Mouse (Mus musculus): ENCODE measurements around the gene Hspa14. TPM values are rescaled to one million over a fixed set of nuclear protein-coding genes. Genes with fewer than 3 reads are reported as not detected.
A peak's percentile ranks its signal among the peaks of the same experiment; 100 is the strongest.

Hspa14 gene
- polyA plus RNA-seq, 1 experiment from 2014 or later, result 123 TPM

- H3K4me3 ChIP-seq, result peak overlapping the region; percentile 92
- peak overlapping the region; percentile 96 for H3K27ac ChIP-seq
- no peak for DNase-seq (ENCODE audit: low spot score)
- no peaks in the 10 kb centered on the region for H3K27me3 ChIP-seq (ENCODE audit: insufficient read depth, poor library complexity, severe bottlenecking)
- peaks cover 9% of the 10 kb centered on the region; the same call in 1 of the 2 replicates for H3K4me1 ChIP-seq
- WGBS, result 67% methylated on average over 3 of the region's 3 CpGs
- no peaks in the 10 kb centered on the region for H3K9me3 ChIP-seq
- H3K36me3 ChIP-seq, result peaks cover 3% of the 10 kb centered on the region; the same call in 1 of the 2 replicates
Observed at GRCm38 (mm10) chr2:3475746-3476251, 36.8 kb downstream of the Hspa14 start.

- H3K9me3 ChIP-seq, result no peaks in the 10 kb centered on the region
- no peaks in the 10 kb centered on the region for H3K27me3 ChIP-seq (ENCODE audit: insufficient read depth, poor library complexity, severe bottlenecking)
- peak within 1 kb of the TSS; percentile 96 for H3K27ac ChIP-seq
- DNase-seq (ENCODE audit: low spot score), result peak; percentile 98
- H3K36me3 ChIP-seq, result peaks cover 10% of the 10 kb centered on the region; the same call in 1 of the 2 replicates
- 0% methylated on average over 42 of the region's 42 CpGs for WGBS
- peaks cover 9% of the 10 kb centered on the region; the same call in 1 of the 2 replicates for H3K4me1 ChIP-seq
- peak within 1 kb of the TSS; percentile 92 for H3K4me3 ChIP-seq
Observed at GRCm38 (mm10) chr2:3474861-3475283, 37.7 kb downstream of the Hspa14 start, which contains the start of gene Suv39h2. Suv39h2 (minus strand) TSS chr2:3475031.

- Histone ChIP-seq H3K4me1 (peaks cover 9% of the 10 kb centered on the region; the same call in 1 of the 2 replicates), H3K4me3 (peak overlapping the region; percentile 92), H3K9me3 (no peaks in the 10 kb centered on the region), H3K27me3 (ENCODE audit: insufficient read depth, poor library complexity, severe bottlenecking) (no peaks in the 10 kb centered on the region), H3K36me3 (peaks cover 11% of the 10 kb centered on the region; the same call in 1 of the 2 replicates), H3K27ac (peak overlapping the region; percentile 96)
- DNase-seq (ENCODE audit: low spot score), result peak; percentile 86
- WGBS, result under 1% methylated on average over 46 of the region's 46 CpGs
Observed at GRCm38 (mm10) chr2:3474361-3474805, 38.2 kb downstream of the Hspa14 start.

GRCm38 (mm10) chr2:3473891-3474290 lies 38.7 kb downstream of the Hspa14 start:
- no peaks in the 10 kb centered on the region for H3K27me3 ChIP-seq (ENCODE audit: insufficient read depth, poor library complexity, severe bottlenecking)
- peaks cover 9% of the 10 kb centered on the region; the same call in 1 of the 2 replicates for H3K4me1 ChIP-seq
- no peak for DNase-seq (ENCODE audit: low spot score)
- WGBS, result 2% methylated on average over 12 of the region's 12 CpGs
- peaks cover 11% of the 10 kb centered on the region; the same call in 1 of the 2 replicates for H3K36me3 ChIP-seq
- H3K27ac ChIP-seq, result peak overlapping the region; percentile 96
- H3K4me3 ChIP-seq, result peak overlapping the region; percentile 92
- no peaks in the 10 kb centered on the region for H3K9me3 ChIP-seq

DNA sequence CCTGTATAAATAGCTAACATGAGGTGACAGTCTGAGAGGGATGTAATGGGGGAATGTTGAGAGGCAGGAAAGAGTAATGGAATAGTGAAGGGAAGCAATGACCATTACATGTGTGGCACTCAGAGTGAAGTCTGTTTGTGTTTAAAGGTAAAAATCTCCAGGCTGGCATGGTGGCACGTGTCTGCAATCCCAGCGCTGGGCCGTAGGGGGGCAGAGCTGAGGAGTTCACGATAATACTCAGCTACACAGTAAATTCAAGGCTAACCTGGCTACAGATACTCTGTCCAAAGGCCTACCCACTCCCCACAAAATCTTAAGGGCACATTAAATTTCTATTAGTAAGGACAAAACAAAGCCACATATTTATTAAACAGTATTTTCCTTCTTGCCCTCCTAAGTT lies 56.0 kb downstream of the Hspa14 start:
- DNase-seq (ENCODE audit: low spot score), result no peak
- Histone ChIP-seq H3K36me3 (peaks cover 68% of the 10 kb centered on the region), H3K9me3 (no peaks in the 10 kb centered on the region), H3K4me1 (no peaks in the 10 kb centered on the region), H3K27ac (no peak overlapping the region), H3K4me3 (no peak overlapping the region), H3K27me3 (ENCODE audit: insufficient read depth, poor library complexity, severe bottlenecking) (no peaks in the 10 kb centered on the region)
- WGBS, result 78% methylated on average over 4 of the region's 4 CpGs

- Histone ChIP-seq H3K36me3 (peaks cover 54% of the 10 kb centered on the region), H3K4me1 (no peaks in the 10 kb centered on the region), H3K4me3 (no peak overlapping the region), H3K9me3 (no peaks in the 10 kb centered on the region), H3K27me3 (ENCODE audit: insufficient read depth, poor library complexity, severe bottlenecking) (no peaks in the 10 kb centered on the region), H3K27ac (no peak overlapping the region)
- DNase-seq (ENCODE audit: low spot score), result no peak
- 89% methylated on average over 3 of the region's 3 CpGs for WGBS
Observed at GRCm38 (mm10) chr2:3453096-3453495, 59.5 kb downstream of the Hspa14 start.

GRCm38 (mm10) chr2:3449431-3449830 lies 63.2 kb downstream of the Hspa14 start:
- Histone ChIP-seq H3K27ac (no peak overlapping the region), H3K4me3 (no peak overlapping the region), H3K9me3 (no peaks in the 10 kb centered on the region), H3K4me1 (no peaks in the 10 kb centered on the region), H3K36me3 (peaks cover 29% of the 10 kb centered on the region), H3K27me3 (ENCODE audit: insufficient read depth, poor library complexity, severe bottlenecking) (no peaks in the 10 kb centered on the region)
- 56% methylated on average over 2 of the region's 2 CpGs for WGBS
- no peak for DNase-seq (ENCODE audit: low spot score)

GRCm38 (mm10) chr2:3445984-3446383 lies 66.6 kb downstream of the Hspa14 start:
- peaks cover 18% of the 10 kb centered on the region; the same call in 1 of the 2 replicates for H3K36me3 ChIP-seq
- H3K27ac ChIP-seq, result no peak overlapping the region
- no peak for DNase-seq (ENCODE audit: low spot score)
- no peaks in the 10 kb centered on the region for H3K4me1 ChIP-seq
- H3K9me3 ChIP-seq, result no peaks in the 10 kb centered on the region
- no peak overlapping the region for H3K4me3 ChIP-seq
- 90% methylated on average over 4 of the region's 4 CpGs for WGBS
- no peaks in the 10 kb centered on the region for H3K27me3 ChIP-seq (ENCODE audit: insufficient read depth, poor library complexity, severe bottlenecking)

- 82% methylated on average over 7 of the region's 7 CpGs for WGBS
- Histone ChIP-seq H3K4me1 (no peaks in the 10 kb centered on the region), H3K27me3 (ENCODE audit: insufficient read depth, poor library complexity, severe bottlenecking) (no peaks in the 10 kb centered on the region), H3K9me3 (no peaks in the 10 kb centered on the region), H3K4me3 (no peak overlapping the region), H3K27ac (no peak overlapping the region), H3K36me3 (peaks cover 13% of the 10 kb centered on the region; the same call in 1 of the 2 replicates)
- no peak for DNase-seq (ENCODE audit: low spot score)
Observed at GRCm38 (mm10) chr2:3444206-3444605, 68.4 kb downstream of the Hspa14 start.

Other genes starting within 250 kb of the Hspa14 start
- 39.0 and 39.9 TPM in 2 replicates for gene Nmt2, start 228.6 kb downstream of the Hspa14 start, polyA plus RNA-seq (2016; fragmentation: Nextera tagmentation; extraction: Ambion mirVana)
- gene Rpp38, start 180.2 kb downstream of the Hspa14 start, polyA plus RNA-seq (2016; fragmentation: Nextera tagmentation; extraction: Ambion mirVana), result 12.7 and 18.9 TPM in 2 replicates
- gene Acbd7, start 176.6 kb downstream of the Hspa14 start, polyA plus RNA-seq (2016; fragmentation: Nextera tagmentation; extraction: Ambion mirVana), result 0.30 and 0.82 TPM in 2 replicates
- gene Olah, start 115.6 kb downstream of the Hspa14 start, polyA plus RNA-seq (2016; fragmentation: Nextera tagmentation; extraction: Ambion mirVana), result not detected in 2 replicates
- gene Meig1, start 90.2 kb downstream of the Hspa14 start, polyA plus RNA-seq (2016; fragmentation: Nextera tagmentation; extraction: Ambion mirVana), result not detected in 2 replicates
- gene Dclre1c, start 88.7 kb downstream of the Hspa14 start, polyA plus RNA-seq (2016; fragmentation: Nextera tagmentation; extraction: Ambion mirVana), result 6.3 and 6.7 TPM in 2 replicates
- 12.7 and 20.0 TPM in 2 replicates for gene Suv39h2, start 37.8 kb downstream of the Hspa14 start, polyA plus RNA-seq (2016; fragmentation: Nextera tagmentation; extraction: Ambion mirVana)
- 6.8 and 8.1 TPM in 2 replicates for gene Gm45902, start within 50 bp of the Hspa14 start, polyA plus RNA-seq (2016; fragmentation: Nextera tagmentation; extraction: Ambion mirVana)
- gene Cdnf, start 216 bp upstream of the Hspa14 start, polyA plus RNA-seq (2016; fragmentation: Nextera tagmentation; extraction: Ambion mirVana), result 0.05 and 0.20 TPM in 2 replicates
- 34.7 and 37.8 TPM in 2 replicates for gene Fam107b, start 57.7 kb upstream of the Hspa14 start, polyA plus RNA-seq (2016; fragmentation: Nextera tagmentation; extraction: Ambion mirVana)